Mouse (Mus musculus) cortical plate, adult 2 months (tissue): ENCODE measurements around the gene Them4.

ENCODE experiments used
- CTCF ChIP-seq: fragments of 200-500 bp; IDR thresholded peaks from 2 replicates; pipeline ENCODE4 v1.5.1; 2011; ENCODE audit warnings: mild to moderate bottlenecking, control low read depth, low read length; ENCODE audit not compliant: insufficient read depth; ENCODE audit errors: extremely low read depth
- POLR2A ChIP-seq: fragments of 200-500 bp; IDR thresholded peaks from 2 replicates; pipeline ENCODE4 v1.6.1; 2011; ENCODE audit warnings: mild to moderate bottlenecking, low read length, control low read depth; ENCODE audit not compliant: insufficient read depth; ENCODE audit errors: extremely low read depth

DNA sequence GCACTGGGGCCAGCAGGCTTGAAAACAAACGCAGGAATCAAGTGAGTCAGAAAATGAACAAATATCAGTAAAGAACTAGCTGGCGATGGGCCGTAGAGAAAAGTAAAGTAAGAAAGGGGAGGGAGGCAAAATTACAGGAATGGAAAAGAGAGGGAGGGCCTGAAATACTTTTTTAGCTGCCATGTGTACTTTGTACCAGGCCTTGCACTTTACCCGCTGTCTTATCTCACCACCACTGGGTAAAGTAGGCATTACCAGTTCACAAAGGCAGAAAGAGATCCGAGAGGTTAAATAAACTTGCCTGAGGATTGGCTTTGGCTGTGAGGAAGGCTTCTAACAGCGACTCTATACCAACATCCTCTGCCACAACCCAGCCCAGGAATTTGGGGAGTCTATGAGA is 57.6 kb downstream of the Them4 start:
- TF ChIP-seq CTCF: no peak
- no peak for TF ChIP-seq POLR2A
